Mouse (Mus musculus) MEL (cell line): Measurements from ENCODE around the gene Kmt5a.
"Not testable (repeated sequence)": the region's sequence is repeated elsewhere in the genome, so short reads cannot be mapped to it uniquely, and the experiment has no call there.

Experiments
- CTCF ChIP-seq, 3 experiments: IDR thresholded peaks in 2 of 3; conservative IDR thresholded peaks in 1 of 3; 2 replicates each; pipeline ENCODE4 v1.5.1; 2011 to 2012; ENCODE audit warnings: low read length in 3 of 3, low read depth in 2 of 3, mild to moderate bottlenecking in 2 of 3, improper control_type of control experiment in 1 of 3, inconsistent platforms in 1 of 3, mixed read lengths in 1 of 3, moderate library complexity in 1 of 3; ENCODE audit not compliant: control insufficient read depth in 1 of 3, insufficient read depth in 1 of 3, poor library complexity in 1 of 3, severe bottlenecking in 1 of 3
- EP300 ChIP-seq, 2 experiments: IDR thresholded peaks; 2 replicates each; pipeline ENCODE4 v1.6.1; 2011; ENCODE audit warnings: improper control_type of control experiment in 2 of 2, low read length in 2 of 2, low read depth in 1 of 2, mild to moderate bottlenecking in 1 of 2
- GABPA ChIP-seq: IDR thresholded peaks from 2 replicates; pipeline ENCODE4 v1.6.1; 2012; ENCODE audit warnings: low read depth, mild to moderate bottlenecking, inconsistent platforms, low read length, improper control_type of control experiment, moderate library complexity
- NRF1 ChIP-seq: IDR thresholded peaks from 2 replicates; pipeline ENCODE4 v1.6.1; 2014; ENCODE audit warnings: low read depth, mild to moderate bottlenecking, inconsistent platforms, low read length, improper control_type of control experiment, moderate library complexity; ENCODE audit not compliant: poor library complexity, insufficient read depth, severe bottlenecking
- USF2 ChIP-seq, 2 experiments: IDR thresholded peaks; 2 replicates each; pipeline ENCODE4 v1.6.1; 2011 to 2012; ENCODE audit warnings: improper control_type of control experiment in 2 of 2, low read length in 2 of 2, borderline replicate concordance in 1 of 2, inconsistent platforms in 1 of 2, low read depth in 1 of 2, mild to moderate bottlenecking in 1 of 2; ENCODE audit not compliant: insufficient read depth in 1 of 2
- ZNF384 ChIP-seq: IDR thresholded peaks from 2 replicates; pipeline ENCODE4 v1.6.1; 2012; ENCODE audit warnings: low read depth, mild to moderate bottlenecking, inconsistent platforms, low read length, improper control_type of control experiment

DNA sequence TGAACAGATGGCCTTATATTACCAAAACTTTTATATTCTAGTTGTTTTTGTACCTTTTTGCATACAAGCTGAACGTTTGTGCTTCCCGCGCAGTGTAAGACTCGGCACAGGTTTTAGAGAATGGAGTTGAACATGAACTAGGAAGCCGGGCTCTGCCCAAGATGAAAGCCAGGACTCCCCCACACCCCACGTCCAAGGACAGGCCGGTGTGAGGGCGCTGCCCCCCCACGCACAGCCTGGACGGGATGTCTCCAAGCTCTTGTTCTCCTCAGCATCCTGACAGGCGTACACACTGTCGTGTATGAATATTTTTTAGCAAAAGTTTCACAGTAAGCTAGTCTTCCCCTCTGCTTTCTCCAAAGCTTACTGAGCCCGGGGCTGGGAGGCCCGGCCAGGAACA is 21.2 kb downstream of the Kmt5a start:
- not testable (repeated sequence) for TF ChIP-seq CTCF (IDR thresholded peaks at IDR 0.05 in 2 of 3, conservative IDR thresholded peaks at IDR 0.05 in 1 of 3; ENCODE audit: control insufficient read depth in 1 of 3, insufficient read depth in 1 of 3, low read depth in 2 of 3, low read length in 3 of 3, poor library complexity in 1 of 3, severe bottlenecking in 1 of 3); EP300 (IDR thresholded peaks at IDR 0.05; ENCODE audit: low read depth in 1 of 2, low read length in 2 of 2); NRF1; ZNF384; GABPA; USF2 (IDR thresholded peaks at IDR 0.05; ENCODE audit: borderline replicate concordance in 1 of 2, insufficient read depth in 1 of 2, low read depth in 1 of 2, low read length in 2 of 2)
